Mouse (Mus musculus) ovary, adult 10 weeks (tissue): ENCODE results near the gene I830077J02Rik. TPM values are rescaled to one million over a fixed set of nuclear protein-coding genes. Genes with fewer than 3 reads are reported as not detected.

Experiments
- polyA plus RNA-seq: library from polyadenylated mRNA; stranded (reverse); fragments of 350-450 nt; fragmentation: Illumina TruSeq; extraction: RNeasy Lipid Tissue Mini Kit (QIAGEN cat#74804); gene quantifications from one replicate; pipeline ENCODE4 v1.2.3, GENCODE M21; 2014

The I830077J02Rik gene
- 1.3 TPM for polyA plus RNA-seq

DNA sequence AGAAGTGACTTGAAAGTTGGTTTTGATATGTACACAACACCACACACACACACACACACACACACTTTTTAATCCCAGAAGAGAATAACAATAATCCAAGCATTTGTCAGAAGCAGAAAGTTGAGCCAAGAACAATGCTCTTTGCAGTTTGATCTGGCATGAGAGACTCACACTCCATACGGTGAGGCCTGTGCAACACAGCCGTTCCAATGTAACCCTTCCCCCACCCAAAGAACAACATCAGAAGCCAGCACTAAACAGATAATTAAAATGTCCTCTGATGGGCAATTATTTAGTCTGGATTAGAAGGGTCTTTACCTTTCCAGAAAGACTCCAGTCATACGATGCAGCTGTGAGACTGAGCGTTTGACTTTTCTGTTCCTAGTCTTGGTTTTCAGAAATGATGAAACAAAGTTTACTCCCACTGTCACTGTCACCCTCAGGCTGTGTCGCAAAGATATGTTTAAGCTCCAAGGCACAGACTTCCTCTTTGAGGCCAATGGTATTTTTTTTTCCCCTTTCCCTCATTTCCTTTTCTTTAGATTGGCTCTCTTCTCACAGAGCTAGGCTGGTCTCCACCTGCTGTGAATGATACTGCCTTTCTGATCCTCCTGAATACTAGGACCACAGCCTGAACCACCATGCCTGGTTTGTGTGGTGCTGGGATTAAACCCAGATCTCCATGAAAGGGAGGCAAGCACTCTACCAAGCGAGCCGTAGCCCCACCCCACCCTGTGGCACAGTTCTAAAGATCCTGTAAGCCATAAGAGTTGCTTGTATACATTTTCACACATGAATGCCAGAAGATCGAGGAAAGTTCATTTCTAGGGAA, at the start of gene I830077J02Rik:
I830077J02Rik (minus strand) TSS at position 425 of the 832 bp plus-strand sequence.

DNA sequence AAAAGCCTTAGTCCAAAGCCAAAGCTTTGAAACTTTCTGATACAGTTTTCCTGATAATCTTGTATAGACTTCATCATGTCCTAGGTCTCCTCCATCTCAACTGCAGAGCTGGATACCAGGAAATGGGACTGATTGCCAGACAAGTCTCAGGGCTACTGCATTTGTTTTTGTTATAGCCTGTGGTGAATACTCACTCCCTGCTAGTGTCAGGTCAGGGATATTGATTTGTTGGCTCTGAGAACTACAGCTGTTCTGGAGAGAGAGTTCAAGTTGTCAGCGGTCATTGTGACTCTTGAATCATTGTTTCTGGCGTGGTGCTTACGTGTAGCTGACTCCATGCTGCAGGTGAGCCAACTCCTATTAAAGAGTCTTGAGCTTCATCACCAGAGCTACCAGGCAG, 40.9 kb upstream of the I830077J02Rik start, which contains the start of gene Ovgp1:
Ovgp1 (plus strand) TSS at position 301 of the 400 bp plus-strand sequence.

DNA sequence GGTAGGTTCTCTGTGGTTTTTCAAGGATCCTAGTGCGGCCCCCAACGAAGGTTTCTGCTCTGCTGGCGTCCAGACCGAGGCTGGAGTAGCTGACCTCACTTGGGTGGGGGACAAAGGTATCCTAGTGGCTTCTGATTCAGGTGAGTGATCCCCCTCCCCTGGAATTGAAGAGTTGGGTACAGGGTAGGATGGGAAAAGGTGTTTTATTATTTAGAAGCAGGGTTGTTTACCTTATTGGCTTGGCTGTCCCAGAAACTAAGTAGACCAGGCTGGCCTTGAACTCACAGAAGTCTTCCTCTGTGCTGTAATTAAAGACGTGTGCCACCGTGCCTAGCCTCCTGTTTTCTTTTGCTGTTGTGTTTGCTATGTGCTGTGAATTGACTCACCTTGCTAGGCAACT, 27.5 kb upstream of the I830077J02Rik start, which contains the start of gene Atp5f1:
Atp5f1 (minus strand) TSS at position 101 of the 400 bp plus-strand sequence.

DNA sequence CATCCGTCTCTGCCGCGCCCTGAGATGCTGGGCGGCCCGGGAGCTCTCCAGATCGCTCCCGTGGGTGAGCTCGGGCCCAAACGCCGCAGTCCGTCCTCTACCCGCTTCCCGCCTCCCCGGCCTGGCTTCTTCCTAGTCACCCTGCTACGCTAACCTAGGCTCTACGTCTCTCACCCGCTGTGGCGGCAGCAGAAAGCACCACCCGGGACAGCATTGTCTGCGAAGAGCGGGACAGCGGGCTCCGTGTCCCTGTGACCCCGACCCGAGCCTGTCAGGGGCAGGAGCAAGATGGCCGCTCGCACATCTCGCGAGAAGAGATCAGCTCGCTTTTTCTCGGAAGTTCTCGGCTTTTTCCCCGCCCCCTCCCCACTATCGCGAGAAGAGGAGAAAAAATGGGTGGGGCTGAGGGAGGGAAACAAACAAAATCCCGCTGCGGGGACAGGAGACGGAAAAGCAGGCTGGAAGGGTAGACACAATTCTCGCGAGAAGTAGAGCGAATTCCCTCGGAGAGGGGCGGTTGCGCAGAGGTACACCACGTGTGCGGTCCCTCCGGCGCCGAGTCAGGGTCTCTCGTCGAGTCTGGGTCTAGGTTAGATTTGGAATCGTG, 26.6 kb upstream of the I830077J02Rik start, which contains the start of gene Wdr77:
Wdr77 (plus strand) TSS at position 396 of the 607 bp plus-strand sequence.

Other genes with a start within 250 kb of the I830077J02Rik start
- gene Ddx20, start 245.1 kb downstream of the I830077J02Rik start, polyA plus RNA-seq, result 46.2 TPM
- 1.7 TPM for gene Inka2, start 228.1 kb downstream of the I830077J02Rik start, polyA plus RNA-seq
- gene Rap1a, start 131.3 kb downstream of the I830077J02Rik start, polyA plus RNA-seq, result 557 TPM
- gene Adora3, start 61.8 kb downstream of the I830077J02Rik start, polyA plus RNA-seq, result not detected
- not detected for gene Tmigd3, start 61.8 kb downstream of the I830077J02Rik start, polyA plus RNA-seq
- 98.2 TPM for gene Wdr77, start 26.7 kb upstream of the I830077J02Rik start, polyA plus RNA-seq
- 724 TPM for gene Atp5f1, start 27.4 kb upstream of the I830077J02Rik start, polyA plus RNA-seq
- 1,411 TPM for gene Ovgp1, start 41.0 kb upstream of the I830077J02Rik start, polyA plus RNA-seq
- gene Pifo, start 82.0 kb upstream of the I830077J02Rik start, polyA plus RNA-seq, result 16.6 TPM
- not detected for gene Chil5, start 100.2 kb upstream of the I830077J02Rik start, polyA plus RNA-seq
- 0.43 TPM for gene Chia1, start 180.6 kb upstream of the I830077J02Rik start, polyA plus RNA-seq
- 3.5 TPM for gene Chil3, start 234.9 kb upstream of the I830077J02Rik start, polyA plus RNA-seq